Mouse (Mus musculus) E14TG2a.4 (cell line): ENCODE data around the gene Garem2.

Source experiments
- CTCF ChIP-seq: conservative IDR thresholded peaks from 2 replicates; pipeline ENCODE4 v1.5.1; 2014; ENCODE audit warnings: low read length
- NANOG ChIP-seq: IDR thresholded peaks from 2 replicates; pipeline ENCODE4 v1.6.1; 2014; ENCODE audit warnings: borderline replicate concordance, low read length, mixed read lengths
- POU5F1 ChIP-seq: IDR thresholded peaks from 2 replicates; pipeline ENCODE4 v1.6.1; 2014; ENCODE audit warnings: low read length, borderline replicate concordance

DNA sequence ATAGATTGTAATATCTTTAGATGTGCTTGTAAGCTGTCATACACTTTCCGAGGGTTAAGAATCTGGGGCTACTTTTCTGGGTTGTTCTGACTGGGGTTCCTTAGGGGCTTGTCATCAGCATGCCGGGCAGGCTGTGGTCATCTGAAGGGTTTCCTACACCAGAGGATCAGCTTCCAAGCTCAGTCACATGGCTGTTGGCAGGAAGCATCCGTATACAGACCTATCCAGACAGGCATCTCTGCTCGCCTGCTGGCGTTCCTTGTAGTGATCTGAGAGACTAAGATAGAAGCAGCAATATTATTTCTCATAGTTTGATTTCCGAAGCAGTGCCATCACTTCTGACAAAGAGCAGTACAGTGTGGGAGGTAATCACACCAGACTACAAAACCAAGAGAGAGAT, 54.6 kb downstream of the Garem2 start:
- TF ChIP-seq CTCF = no peak
- no peak for TF ChIP-seq NANOG
- no peak for TF ChIP-seq POU5F1
